Mouse (Mus musculus) brain, embryonic 14.5 days (tissue): Measurements from ENCODE around the gene Tcaim.

Experiments used
- CTCF ChIP-seq: fragments of 200-500 bp; IDR thresholded peaks from 2 replicates; pipeline ENCODE4 v1.5.1; 2012; ENCODE audit warnings: inconsistent platforms, mild to moderate bottlenecking, moderate library complexity, borderline replicate concordance; ENCODE audit not compliant: insufficient read depth, insufficient read length; ENCODE audit errors: extremely low read depth
- POLR2A ChIP-seq: fragments of 200-500 bp; IDR thresholded peaks from 2 replicates; pipeline ENCODE4 v1.6.1; 2012; ENCODE audit warnings: mild to moderate bottlenecking, inconsistent platforms, borderline replicate concordance; ENCODE audit not compliant: poor library complexity, insufficient read depth, insufficient read length, severe bottlenecking; ENCODE audit errors: extremely low read depth

GRCm38 (mm10) chr9:122860752-122861151, 55.4 kb downstream of the Tcaim start:
- TF ChIP-seq CTCF, result no peak
- no peak for TF ChIP-seq POLR2A
